Mouse (Mus musculus) forebrain, embryonic 14.5 days (tissue): ENCODE data around the gene Lrp2bp. TPM values are rescaled to one million over a fixed set of nuclear protein-coding genes. Genes with fewer than 3 reads are reported as not detected.

Experiments
- ATAC-seq: fragments of 200-750 bp; cut with Nextera tagmentation; 2 replicates; pipeline ENCODE4 v1.8.0; 2017; ENCODE audit warnings: mild to moderate bottlenecking, moderate library complexity
- DNase-seq: peaks from one replicate; pipeline ENCODE4 v3.0.0-alpha.2; 2015; ENCODE audit warnings: low spot score
- H3K27ac ChIP-seq: fragments of 300-500 bp; sonication (generic); 2 replicates; pipeline ENCODE4 v1.5.1; 2014; ENCODE audit warnings: low read depth, mild to moderate bottlenecking, control low read depth, low read length, moderate library complexity
- H3K27me3 ChIP-seq: fragments of 300-500 bp; sonication (generic); replicated peaks from 2 replicates; pipeline ENCODE4 v1.6.1; 2014; ENCODE audit warnings: low read length, control low read depth, mixed read lengths; ENCODE audit not compliant: control insufficient read depth, insufficient read depth
- H3K36me3 ChIP-seq: fragments of 300-500 bp; sonication (generic); 2 replicates; pipeline ENCODE4 v1.6.1; 2014; ENCODE audit warnings: low read length, control low read depth; ENCODE audit not compliant: control insufficient read depth, insufficient read depth
- H3K4me1 ChIP-seq: fragments of 300-500 bp; sonication (generic); 2 replicates; pipeline ENCODE4 v1.6.1; 2014; ENCODE audit warnings: antibody characterized with exemption, low read length, control low read depth; ENCODE audit not compliant: control insufficient read depth, insufficient read depth
- H3K4me2 ChIP-seq: fragments of 300-500 bp; sonication (generic); 2 replicates; pipeline ENCODE4 v1.6.1; 2014; ENCODE audit warnings: mild to moderate bottlenecking, control low read depth, low read length
- H3K4me3 ChIP-seq: fragments of 300-500 bp; sonication (generic); 2 replicates; pipeline ENCODE4 v1.5.1; 2014; ENCODE audit warnings: low read depth, low read length, control low read depth
- H3K9ac ChIP-seq: fragments of 300-500 bp; sonication (generic); 2 replicates; pipeline ENCODE4 v1.6.1; 2014; ENCODE audit warnings: mild to moderate bottlenecking, low read length, control low read depth, moderate library complexity
- H3K9me3 ChIP-seq: fragments of 300-500 bp; sonication (generic); replicated peaks from 2 replicates; pipeline ENCODE4 v1.6.1; 2016; ENCODE audit warnings: low read length, control low read depth, mixed read lengths; ENCODE audit not compliant: control insufficient read depth
- WGBS: fragments of 180-500 bp; shearing (Covaris S2); extraction: QIAGEN DNeasy Blood & Tissue Kit; methylation state at CpG from one replicate; pipeline ENCODE4 v1.1.7; 2014; 5-methylcytosine and 5-hydroxymethylcytosine counted together
- polyA plus RNA-seq: library from polyadenylated mRNA; unstranded; fragments of >200 nt; fragmentation: Nextera tagmentation; extraction: Ambion mirVana; gene quantifications from 2 replicates; pipeline ENCODE4 v1.2.1, GENCODE M21; 2014

Gene Lrp2bp
- polyA plus RNA-seq, 1 experiment from 2014 or later, result 0.19 TPM

- H3K4me1 ChIP-seq, result no peaks in the 10 kb centered on the region
- no peak overlapping the region for H3K27ac ChIP-seq
- ATAC-seq (no peak), DNase-seq (no peak)
- H3K4me2 ChIP-seq, result no peak overlapping the region
- 0 out of 2 replicates have a peak, but pooled peaks cover 5% of the 10 kb centered on the region for H3K36me3 ChIP-seq
- no peaks in the 10 kb centered on the region for H3K9me3 ChIP-seq
- 93% methylated on average over 5 of the region's 5 CpGs for WGBS
- no peaks in the 10 kb centered on the region for H3K27me3 ChIP-seq
- H3K4me3 ChIP-seq, result no peak overlapping the region
- H3K9ac ChIP-seq, result no peak overlapping the region
Measured at GRCm38 (mm10) chr8:46075223-46075622, 76.1 kb downstream of the Lrp2bp start.

GRCm38 (mm10) chr8:46078866-46079265 lies 79.8 kb downstream of the Lrp2bp start:
- H3K27ac ChIP-seq, result no peak overlapping the region
- 86% methylated on average over 6 of the region's 6 CpGs for WGBS
- no peaks in the 10 kb centered on the region for H3K4me1 ChIP-seq
- no peaks in the 10 kb centered on the region for H3K27me3 ChIP-seq
- no peaks in the 10 kb centered on the region for H3K9me3 ChIP-seq
- H3K36me3 ChIP-seq, result 0 out of 2 replicates have a peak, but pooled peaks cover 5% of the 10 kb centered on the region
- no peak overlapping the region for H3K4me2 ChIP-seq
- DNase-seq, result no peak
- H3K4me3 ChIP-seq, result no peak overlapping the region
- no peak overlapping the region for H3K9ac ChIP-seq
- ATAC-seq, result no peak

Other genes with a start within 250 kb of the Lrp2bp start
- 8.2 and 9.0 TPM in 2 replicates for gene Pdlim3, start 113.8 kb upstream of the Lrp2bp start, polyA plus RNA-seq
- gene Ccdc110, start 64.7 kb upstream of the Lrp2bp start, polyA plus RNA-seq, result 0.17 and 0.27 TPM in 2 replicates
- 1.9 and 3.5 TPM in 2 replicates for gene 1700029J07Rik, start 24.1 kb upstream of the Lrp2bp start, polyA plus RNA-seq
- 47.4 and 51.1 TPM in 2 replicates for gene Ufsp2, start 23.8 kb upstream of the Lrp2bp start, polyA plus RNA-seq
- gene Ankrd37, start 6.4 kb downstream of the Lrp2bp start, polyA plus RNA-seq, result 18.5 and 26.8 TPM in 2 replicates
- 20.8 and 23.0 TPM in 2 replicates for gene Cfap97, start 152.5 kb downstream of the Lrp2bp start, polyA plus RNA-seq
- 7.4 and 8.0 TPM in 2 replicates for gene Snx25, start 152.9 kb downstream of the Lrp2bp start, polyA plus RNA-seq
- gene Slc25a4, start 212.0 kb downstream of the Lrp2bp start, polyA plus RNA-seq, result 688 and 693 TPM in 2 replicates